Mouse (Mus musculus): Measurements from ENCODE around the gene Myef2. TPM values are rescaled to one million over a fixed set of nuclear protein-coding genes. Genes with fewer than 3 reads are reported as not detected.
A peak's percentile ranks its signal among the peaks of the same experiment; 100 is the strongest.

Myef2 gene
- total and polyA plus RNA-seq, 3 experiments: 13.0 to 29.2 (median 18.2) TPM

- no peak for DNase-seq
These were observed 55.6 kb downstream of the Myef2 start, which contains the start of gene Slc24a5 for GRCm38 (mm10) chr2:125067894-125068293. Slc24a5 (plus strand) TSS chr2:125068124.

DNA sequence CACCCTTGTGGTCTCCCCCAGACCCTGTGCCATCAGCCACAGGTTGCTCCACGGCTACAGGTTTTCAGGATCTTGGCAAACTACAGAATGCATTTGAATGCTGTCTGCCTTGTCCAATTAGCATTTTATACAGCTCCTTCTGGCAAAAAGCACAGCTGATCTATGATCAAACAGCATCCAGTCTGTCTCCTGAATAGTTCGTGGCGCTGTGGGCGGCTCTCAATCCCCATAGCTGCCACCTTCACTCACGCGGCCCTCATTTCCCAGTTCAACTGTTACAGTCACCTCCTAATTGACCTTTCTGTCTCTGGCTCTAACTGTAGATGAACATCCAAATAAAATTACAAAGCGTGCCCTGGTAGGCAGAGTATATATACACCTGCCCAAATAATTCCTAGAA, 56.1 kb downstream of the Myef2 start:
- no peak for DNase-seq

DNA sequence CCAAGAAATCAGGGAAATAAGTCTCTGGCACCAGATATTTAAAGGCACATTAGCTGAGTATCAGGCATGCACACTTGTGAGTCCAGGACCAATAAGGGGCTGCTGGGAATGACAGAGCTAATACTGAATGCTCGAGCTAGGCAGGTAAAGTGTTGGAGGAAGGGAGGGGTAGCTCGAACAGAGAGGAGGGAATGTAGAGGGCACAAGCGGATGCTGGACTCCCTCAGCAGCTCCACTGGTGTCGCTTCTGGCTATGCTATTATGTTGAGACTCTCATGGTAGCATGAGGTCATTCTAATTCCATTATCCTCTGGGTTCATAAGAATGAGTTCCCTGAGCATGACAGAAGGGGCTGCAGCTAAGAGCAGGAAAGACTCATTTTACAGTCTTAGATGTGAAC, 60.5 kb downstream of the Myef2 start:
- no peak for DNase-seq

DNA sequence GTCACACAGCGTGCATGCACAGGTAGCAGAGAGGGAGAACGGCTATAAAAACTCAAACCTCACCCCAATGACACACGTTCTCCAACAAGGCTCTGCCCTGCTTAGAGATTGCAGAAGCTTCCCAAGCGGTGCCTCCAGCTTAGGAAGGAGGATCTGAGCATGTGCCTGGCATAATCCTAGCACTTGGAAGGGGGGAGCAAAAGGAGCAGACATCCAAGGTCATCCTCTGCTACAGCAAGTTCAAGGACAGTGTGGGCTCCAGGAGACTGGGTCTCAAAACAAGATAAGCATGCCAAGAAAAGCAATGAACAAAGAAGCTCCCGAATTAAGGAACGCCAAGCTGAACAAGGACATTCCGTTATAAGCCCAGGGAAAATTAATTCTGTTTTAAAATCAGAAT, 62.0 kb downstream of the Myef2 start:
- no peak for DNase-seq

GRCm38 (mm10) chr2:125057250-125057815, 66.1 kb downstream of the Myef2 start:
- DNase-seq: peak; percentile 11

DNA sequence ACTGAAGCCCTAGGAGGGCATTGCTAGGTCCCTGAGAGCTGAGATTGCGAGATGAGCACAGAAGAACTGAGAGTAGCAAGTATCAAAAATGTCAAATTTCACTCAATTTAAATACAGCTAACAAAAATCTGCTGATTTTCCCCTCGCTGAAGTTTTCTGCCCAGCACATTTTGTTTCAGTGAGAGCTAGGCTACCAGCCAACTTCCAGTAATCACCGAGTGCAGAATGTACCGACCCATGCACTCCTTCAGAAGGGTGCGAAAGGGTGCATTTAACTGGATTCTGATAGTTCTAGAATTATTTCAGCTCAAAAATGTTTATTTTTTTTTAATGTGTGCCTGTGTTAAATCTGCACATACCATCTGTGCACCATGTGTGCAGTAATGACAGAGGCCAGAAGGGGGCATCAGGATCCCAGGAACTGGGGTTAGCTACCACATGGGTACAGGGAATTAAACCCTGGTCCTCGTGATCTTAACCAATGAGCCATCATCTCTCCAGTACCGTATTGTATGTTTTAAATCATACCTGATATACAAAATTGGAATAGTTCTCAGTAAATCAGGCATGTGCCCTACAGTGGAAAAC, 68.1 kb downstream of the Myef2 start:
- DNase-seq: no peak

Other genes with a start within 250 kb of the Myef2 start
- not detected for gene Slc24a5, start 55.5 kb downstream of the Myef2 start, total RNA-seq (2021)
- 0.07 TPM in 1 of 2 replicates, not detected in the other for gene Slc24a5, start 55.5 kb downstream of the Myef2 start, polyA plus RNA-seq (2012; rRNA removed)
- gene Ctxn2, start 13.0 kb upstream of the Myef2 start, total RNA-seq (2021): not detected
- gene Ctxn2, start 13.0 kb upstream of the Myef2 start, polyA plus RNA-seq (2012; rRNA removed): not detected in 2 replicates
- not detected for gene Slc12a1, start 28.8 kb upstream of the Myef2 start, total RNA-seq (2021)
- gene Slc12a1, start 28.8 kb upstream of the Myef2 start, polyA plus RNA-seq (2012; rRNA removed): not detected in 2 replicates
- 10 to 100 TPM; 15.7 to 23.6 TPM for gene Dut, start 123.5 kb upstream of the Myef2 start, total RNA-seq (2021)
- gene Dut, start 123.5 kb upstream of the Myef2 start, polyA plus RNA-seq (2012; rRNA removed): 50.0 and 66.9 TPM in 2 replicates